ENCODE assay signal across 9 mouse cellular contexts in genomic region chr14:76739836-76740597, GRCm38 (mm10).
DNase-seq lines count a peak whose midpoint lies in the region; ATAC-seq and TF ChIP-seq lines count a peak whose summit lies in the region.
"Had no signal": no experiment of that assay in that cellular context is flagged by ENCODE, and none has a peak within 500 bp of the region (broad histone marks: within the 10 kb centered on the region; RNA-seq: fewer than 3 reads in every experiment).

No protein-coding gene starts in this region.

- peak; percentile 73 for TF ChIP-seq CTCF in intestine, postnatal 0 days (IDR thresholded peaks at IDR 0.05; ENCODE audit: low read depth)

- peak; percentile 62 to 65 for DNase-seq in heart, adult 18-20 months
- no peak for DNase-seq in heart, embryonic 10.5 days (ENCODE audit: low spot score)
- DNase-seq in cerebellum, postnatal 14 days: peak; percentile 89 to 92
- peak; percentile 69 to 73 for DNase-seq in frontal cortex, postnatal 10 days (ENCODE audit: low spot score in 2 of 2)
- no peak for DNase-seq in liver, embryonic 13.5 days
- peak; percentile 23 for DNase-seq in ovary, postnatal 14 days (ENCODE audit: low spot score)
- no peak for DNase-seq in MN1 (ENCODE audit: low spot score)

- H3K4me2 ChIP-seq in intestine, postnatal 0 days (replicated peaks; ENCODE audit: low read depth): no peak overlapping the region
- no peak overlapping the region for H3K4me2 ChIP-seq in liver, embryonic 13.5 days

- H3K9me3 ChIP-seq in heart, embryonic 10.5 days: no peaks in the 10 kb centered on the region
- no peaks in the 10 kb centered on the region for H3K9me3 ChIP-seq in intestine, postnatal 0 days (ENCODE audit: control insufficient read depth)
- H3K9me3 ChIP-seq in liver, embryonic 13.5 days (replicated peaks): no peaks in the 10 kb centered on the region

- H3K9ac ChIP-seq in intestine, postnatal 0 days (ENCODE audit: low read depth, low read length): no peak overlapping the region
- H3K9ac ChIP-seq in liver, embryonic 13.5 days: no peak overlapping the region

- H3K27ac ChIP-seq in heart, embryonic 10.5 days: no peak overlapping the region
- no peak overlapping the region for H3K27ac ChIP-seq in intestine, postnatal 0 days (ENCODE audit: low read depth, low read length)
- H3K27ac ChIP-seq in liver, embryonic 13.5 days: no peak overlapping the region

- no peak for ATAC-seq in intestine, postnatal 0 days
- ATAC-seq in liver, embryonic 13.5 days (ENCODE audit: low read depth): 0 out of 2 replicates have a peak, but pooled peaks have one; percentile 29

- WGBS in heart, embryonic 10.5 days: 56% methylated on average over 25 of the region's 25 CpGs
- 76% methylated on average over 25 of the region's 25 CpGs for WGBS in intestine, postnatal 0 days
- WGBS in liver, embryonic 13.5 days (ENCODE audit: insufficient replicate concordance): 70% methylated on average over 25 of the region's 25 CpGs

- H3K27me3 ChIP-seq in heart, embryonic 10.5 days (ENCODE audit: insufficient read depth, poor library complexity, severe bottlenecking): no peaks in the 10 kb centered on the region
- no peaks in the 10 kb centered on the region for H3K27me3 ChIP-seq in intestine, postnatal 0 days (replicated peaks; ENCODE audit: control insufficient read depth, insufficient read depth, low read length)
- H3K27me3 ChIP-seq in liver, embryonic 13.5 days: no peaks in the 10 kb centered on the region

- H3K4me1 ChIP-seq in heart, embryonic 10.5 days: peaks cover 27% of the 10 kb centered on the region
- no peaks in the 10 kb centered on the region for H3K4me1 ChIP-seq in intestine, postnatal 0 days (replicated peaks; ENCODE audit: control insufficient read depth, insufficient read depth, low read length)
- peaks cover 10% of the 10 kb centered on the region; the same call in 1 of the 2 replicates for H3K4me1 ChIP-seq in liver, embryonic 13.5 days (replicated peaks)

- no peak overlapping the region for H3K4me3 ChIP-seq in heart, embryonic 10.5 days
- no peak overlapping the region for H3K4me3 ChIP-seq in intestine, postnatal 0 days (ENCODE audit: low read depth, low read length)
- no peak overlapping the region for H3K4me3 ChIP-seq in liver, embryonic 13.5 days (replicated peaks)

- no peaks in the 10 kb centered on the region for H3K36me3 ChIP-seq in heart, embryonic 10.5 days
- H3K36me3 ChIP-seq in intestine, postnatal 0 days (ENCODE audit: control insufficient read depth, insufficient read depth): no peaks in the 10 kb centered on the region
- no peaks in the 10 kb centered on the region for H3K36me3 ChIP-seq in liver, embryonic 13.5 days
- H3K36me3 ChIP-seq: G1E had no signal

Comparison
In these comparisons a context has a peak if more than half of its experiments do, and no peak if none do; other contexts are left out.
1. DNase-seq: peak in heart, adult 18-20 months (2 of 2), cerebellum, postnatal 14 days (2 of 2), frontal cortex, postnatal 10 days (2 of 2) and ovary, postnatal 14 days (single experiment); none in heart, embryonic 10.5 days (single experiment), liver, embryonic 13.5 days (single experiment) and MN1 (single experiment).